Mouse (Mus musculus) lung, adult 2 months (tissue): Measurements from ENCODE around the gene Slc2a10. TPM values are rescaled to one million over a fixed set of nuclear protein-coding genes. Genes with fewer than 3 reads are reported as not detected.
A peak's percentile ranks its signal among the peaks of the same experiment; 100 is the strongest.
"Not testable (repeated sequence)": the region's sequence is repeated elsewhere in the genome, so short reads cannot be mapped to it uniquely, and the experiment has no call there.

Experiments used
- DNase-seq: peaks from one replicate; pipeline ENCODE4 v3.0.0; 2022
- H3K4me1 ChIP-seq: fragments of 200-500 bp; 2 replicates; pipeline ENCODE4 v1.6.1; 2011; ENCODE audit warnings: low read length; ENCODE audit not compliant: control insufficient read depth, insufficient read depth
- H3K4me3 ChIP-seq: fragments of 200-500 bp; replicated peaks from 2 replicates; pipeline ENCODE3; 2011; ENCODE audit warnings: low read depth, mild to moderate bottlenecking, control low read depth, low read length; ENCODE audit errors: extremely low read depth
- CTCF ChIP-seq: fragments of 200-500 bp; IDR thresholded peaks from 2 replicates; pipeline ENCODE4 v1.5.1; 2011; ENCODE audit warnings: mild to moderate bottlenecking, low read length, control low read depth; ENCODE audit not compliant: insufficient read depth
- POLR2A ChIP-seq: fragments of 200-500 bp; IDR thresholded peaks from 2 replicates; pipeline ENCODE4 v1.6.1; 2011; ENCODE audit warnings: low read depth, mild to moderate bottlenecking, control low read depth, low read length, borderline replicate concordance; ENCODE audit errors: extremely low read depth
- WGBS: fragments of 180-500 bp; shearing (Covaris S2); methylation state at CpG from one replicate; pipeline ENCODE4 v1.1.7; 2018; 5-methylcytosine and 5-hydroxymethylcytosine counted together
- polyA plus RNA-seq: library from polyadenylated mRNA; depleted of rRNA; stranded (reverse); fragments of >200 nt; gene quantifications from 2 replicates; pipeline ENCODE4 v1.2.3, GENCODE M21; 2012

Gene Slc2a10
- polyA plus RNA-seq, 1 experiment = 10.1 TPM

DNA sequence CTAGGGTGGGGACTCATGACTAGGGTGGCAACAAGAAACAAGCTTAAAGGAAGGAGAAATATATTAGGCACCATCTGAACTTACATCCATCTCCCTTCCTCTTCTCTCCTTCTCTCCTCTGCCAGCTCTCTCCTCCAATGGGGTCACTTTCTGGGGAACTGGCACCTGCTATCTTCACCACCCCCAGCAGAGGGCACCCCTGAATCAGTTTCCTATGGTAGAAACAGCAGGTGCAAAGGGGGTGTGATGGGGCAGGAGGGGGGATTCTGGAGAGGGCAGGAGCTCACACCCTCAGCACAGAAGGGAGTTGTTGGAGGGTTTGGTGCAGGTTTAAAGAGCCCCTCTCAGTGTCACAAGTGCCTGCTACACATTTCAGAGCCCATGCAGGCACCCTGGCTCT lies 7.3 kb upstream of the Slc2a10 start:
- DNase-seq = peak; percentile 68
- peak; percentile 56 for TF ChIP-seq CTCF
- no peak for TF ChIP-seq POLR2A
- Histone ChIP-seq H3K4me3 (no peak overlapping the region), H3K4me1 (peaks cover 3% of the 10 kb centered on the region)

DNA sequence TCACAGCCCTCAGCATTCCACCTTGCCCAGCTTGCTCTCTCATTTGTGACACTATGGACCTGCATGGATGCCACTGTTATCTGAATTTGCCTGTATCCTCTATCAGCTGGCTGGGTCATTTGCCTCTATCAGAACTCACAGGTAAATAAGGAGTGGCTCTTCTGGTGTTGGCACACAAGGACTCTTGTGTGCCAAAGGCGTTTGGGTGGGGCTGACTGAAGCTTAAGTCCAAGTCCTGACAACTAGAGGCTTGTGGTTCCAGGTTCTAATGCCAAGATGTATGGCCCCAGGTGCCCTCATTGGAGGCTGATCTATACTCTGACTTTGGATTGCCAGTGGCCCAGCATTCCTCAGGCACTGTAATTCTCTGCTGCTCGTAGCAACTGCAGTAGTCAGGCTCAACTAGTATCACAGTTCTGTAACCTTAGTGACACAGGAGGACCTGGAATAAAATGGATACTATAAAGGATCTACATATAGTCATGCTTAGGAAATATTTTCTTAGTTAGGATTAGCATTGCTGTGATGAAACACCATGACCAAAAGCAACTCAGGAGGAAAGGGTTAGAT lies 5.8 kb upstream of the Slc2a10 start:
- DNase-seq = no peak
- peaks cover 3% of the 10 kb centered on the region for H3K4me1 ChIP-seq
- WGBS = 56% methylated on average over 2 of the region's 2 CpGs
- TF ChIP-seq CTCF (no peak), POLR2A (no peak)
- no peak overlapping the region for H3K4me3 ChIP-seq

- no peak for DNase-seq
- whole genome bisulfite sequencing = 38% methylated on average over 6 of the region's 6 CpGs
- TF ChIP-seq POLR2A = no peak
- TF ChIP-seq CTCF = no peak
- H3K4me3 ChIP-seq = no peak overlapping the region
- peaks cover 5% of the 10 kb centered on the region for H3K4me1 ChIP-seq
These were observed 4.8 kb upstream of the Slc2a10 start for GRCm38 (mm10) chr2:165498816-165499215.

GRCm38 (mm10) chr2:165509686-165510085 lies 6.1 kb downstream of the Slc2a10 start:
- H3K4me3 ChIP-seq = no peak overlapping the region
- TF ChIP-seq CTCF (no peak), POLR2A (no peak)
- 55% methylated on average over 9 of the region's 9 CpGs for WGBS
- peaks cover 2% of the 10 kb centered on the region; the same call in 1 of the 2 replicates for H3K4me1 ChIP-seq
- DNase-seq = no peak

- H3K4me3 ChIP-seq = no peak overlapping the region
- no peak for DNase-seq
- peaks cover 2% of the 10 kb centered on the region; the same call in 1 of the 2 replicates for H3K4me1 ChIP-seq
- TF ChIP-seq CTCF = no peak
- no peak for TF ChIP-seq POLR2A
- WGBS = 49% methylated on average over 5 of the region's 5 CpGs
These were observed 6.9 kb downstream of the Slc2a10 start for GRCm38 (mm10) chr2:165510466-165510865.

GRCm38 (mm10) chr2:165510914-165511458 lies 7.4 kb downstream of the Slc2a10 start:
- H3K4me3 ChIP-seq, H3K4me1 ChIP-seq, DNase-seq: not testable (repeated sequence)
- WGBS = 50% methylated on average over 2 of the region's 2 CpGs

- not testable (repeated sequence) for H3K4me1 ChIP-seq, DNase-seq, H3K4me3 ChIP-seq
- WGBS = 78% methylated on average over 4 of the region's 4 CpGs
These were observed 7.9 kb downstream of the Slc2a10 start for GRCm38 (mm10) chr2:165511530-165511929.

DNA sequence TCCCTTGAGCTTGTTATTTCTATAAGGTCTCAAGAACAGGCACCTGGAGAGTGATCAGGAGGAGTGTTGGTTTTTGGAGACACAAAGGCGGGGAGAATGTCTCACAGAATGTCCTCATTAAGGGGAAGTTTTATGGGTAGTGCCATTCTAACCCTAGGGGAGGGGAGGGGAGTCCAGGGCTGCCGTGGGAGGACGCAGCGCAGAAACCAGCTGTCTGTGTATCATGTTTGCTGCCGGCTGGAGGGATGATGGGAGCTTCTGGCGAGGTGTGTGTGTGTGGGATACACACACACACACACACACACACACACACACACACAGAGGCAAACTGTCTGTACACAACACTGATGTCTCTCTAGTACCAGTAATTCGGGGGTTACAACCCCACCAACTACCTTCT lies 8.8 kb downstream of the Slc2a10 start:
- DNase-seq = no peak
- 52% methylated on average over 7 of the region's 7 CpGs for WGBS
- no peak for TF ChIP-seq CTCF
- no peak for TF ChIP-seq POLR2A
- Histone ChIP-seq H3K4me3 (no peak overlapping the region), H3K4me1 (peaks cover 2% of the 10 kb centered on the region; the same call in 1 of the 2 replicates)

- Histone ChIP-seq H3K4me3 (no peak overlapping the region), H3K4me1 (peaks cover 2% of the 10 kb centered on the region; the same call in 1 of the 2 replicates)
- no peak for DNase-seq
- whole genome bisulfite sequencing = 26% methylated on average over 11 of the region's 11 CpGs
- TF ChIP-seq CTCF (no peak), POLR2A (no peak)
These were observed 9.4 kb downstream of the Slc2a10 start for GRCm38 (mm10) chr2:165512870-165513600.

- WGBS = 96% methylated on average over 20 of the region's 20 CpGs
- TF ChIP-seq CTCF (no peak), POLR2A (no peak)
These were observed 11.7 kb downstream of the Slc2a10 start for GRCm38 (mm10) chr2:165515178-165515728.

More at GRCm38 (mm10) chr2:165515178-165515728, 11.7 kb downstream of the Slc2a10 start:
- no peak for DNase-seq
- Histone ChIP-seq H3K4me1 (peaks cover 2% of the 10 kb centered on the region; the same call in 1 of the 2 replicates), H3K4me3 (no peak overlapping the region)
